Mouse (Mus musculus): ENCODE results near the gene Tdrkh.

- TF ChIP-seq CTCF (IDR thresholded peaks at IDR 0.05; ENCODE audit: extremely low read depth, insufficient read depth, low read length) (no peak), POLR2A (IDR thresholded peaks at IDR 0.05; ENCODE audit: extremely low read depth, insufficient read depth, low read length) (no peak)
Observed at GRCm38 (mm10) chr3:94387391-94387790, 25.7 kb upstream of the Tdrkh start.
